Mouse (Mus musculus): ENCODE measurements around the gene Mpdu1. TPM values are rescaled to one million over a fixed set of nuclear protein-coding genes. Genes with fewer than 3 reads are reported as not detected.
A peak's percentile ranks its signal among the peaks of the same experiment; 100 is the strongest.

Gene Mpdu1
- polyA plus RNA-seq (2014; fragmentation: Nextera tagmentation; extraction: Ambion mirVana) = 16.5 and 35.1 TPM in 2 replicates

GRCm38 (mm10) chr11:69662213-69662966 is at the start of gene Mpdu1:
Mpdu1 (minus strand) TSS chr11:69662642.
- Histone ChIP-seq H3K4me2 (peak within 1 kb of the TSS; percentile 76), H3K36me3 (ENCODE audit: control insufficient read depth, insufficient read depth, low read length) (peaks cover 19% of the 10 kb centered on the region; the same call in 1 of the 2 replicates), H3K9me3 (replicated peaks; ENCODE audit: control insufficient read depth, low read length) (no peaks in the 10 kb centered on the region), H3K27ac (ENCODE audit: low read depth, low read length) (peak within 1 kb of the TSS; percentile 97), H3K4me1 (ENCODE audit: control insufficient read depth, insufficient read depth, low read length) (peaks cover 20% of the 10 kb centered on the region), H3K9ac (ENCODE audit: low read depth, low read length) (peak within 1 kb of the TSS; percentile 81), H3K27me3 (ENCODE audit: control insufficient read depth, insufficient read depth, low read length) (no peaks in the 10 kb centered on the region), H3K4me3 (ENCODE audit: low read depth, low read length) (peak within 1 kb of the TSS; percentile 56)
- peak; percentile 90 for ATAC-seq (replicated peaks; ENCODE audit: insufficient number of reproducible peaks, low FRiP score, low TSS enrichment)
- WGBS (ENCODE audit: insufficient replicate concordance) = under 1% methylated on average over 48 of the region's 48 CpGs

DNA sequence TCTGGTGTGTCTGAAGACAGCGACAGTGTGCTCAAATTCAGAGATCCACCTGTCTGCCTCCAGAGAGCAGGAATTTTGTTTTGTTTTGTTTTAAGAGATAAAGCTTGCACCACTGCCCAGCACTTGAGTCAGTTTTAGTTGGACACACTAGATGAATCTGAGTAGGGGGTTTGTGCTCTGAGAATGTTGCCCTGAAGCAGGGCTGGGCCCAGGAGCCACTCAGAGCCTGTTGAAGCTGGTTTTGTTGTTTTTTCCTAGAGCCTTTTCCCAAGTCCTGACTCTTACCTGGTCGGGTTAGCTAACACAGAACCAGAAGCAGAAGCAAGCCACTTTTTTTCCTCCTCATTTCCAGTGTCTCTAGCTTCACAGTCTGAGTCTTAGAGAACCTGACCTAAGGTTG is 48.6 kb upstream of the Mpdu1 start:
- no peaks in the 10 kb centered on the region for H3K36me3 ChIP-seq (ENCODE audit: control insufficient read depth, insufficient read depth, low read length)
- no peak overlapping the region for H3K4me3 ChIP-seq (ENCODE audit: low read depth, low read length)
- no peak overlapping the region for H3K27ac ChIP-seq (ENCODE audit: low read depth, low read length)
- no peak overlapping the region for H3K4me2 ChIP-seq
- ATAC-seq (replicated peaks; ENCODE audit: insufficient number of reproducible peaks, low FRiP score, low TSS enrichment) = no peak
- no peak overlapping the region for H3K9ac ChIP-seq (ENCODE audit: low read depth, low read length)
- H3K9me3 ChIP-seq (replicated peaks; ENCODE audit: control insufficient read depth, low read length) = no peaks in the 10 kb centered on the region
- 73% methylated on average over 2 of the region's 2 CpGs for WGBS (ENCODE audit: insufficient replicate concordance)
- peaks cover 10% of the 10 kb centered on the region for H3K4me1 ChIP-seq (ENCODE audit: control insufficient read depth, insufficient read depth, low read length)
- H3K27me3 ChIP-seq (ENCODE audit: control insufficient read depth, insufficient read depth, low read length) = no peaks in the 10 kb centered on the region

DNA sequence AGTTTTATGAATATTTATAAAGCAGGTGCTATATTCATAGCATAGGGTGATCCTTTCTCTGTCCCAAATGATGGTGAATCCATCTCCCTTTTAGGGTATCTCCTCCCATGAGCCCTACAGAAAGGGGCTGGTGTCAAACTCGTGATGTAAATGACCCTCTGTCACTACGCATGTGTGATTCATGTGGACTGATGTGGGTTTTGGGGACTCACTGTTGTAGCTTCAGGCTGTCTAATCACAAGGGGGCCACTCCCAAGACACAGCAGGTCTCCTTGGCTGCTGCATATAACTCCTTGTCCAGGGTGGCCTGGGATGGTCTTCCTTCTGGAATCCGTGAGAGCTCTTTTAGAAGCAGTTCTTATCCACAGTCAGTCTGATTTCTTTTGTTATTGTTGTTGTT is 48.0 kb upstream of the Mpdu1 start:
- ATAC-seq (replicated peaks; ENCODE audit: insufficient number of reproducible peaks, low FRiP score, low TSS enrichment) = no peak
- Histone ChIP-seq H3K9ac (ENCODE audit: low read depth, low read length) (no peak overlapping the region), H3K27me3 (ENCODE audit: control insufficient read depth, insufficient read depth, low read length) (no peaks in the 10 kb centered on the region), H3K4me3 (ENCODE audit: low read depth, low read length) (no peak overlapping the region), H3K4me2 (no peak overlapping the region), H3K9me3 (replicated peaks; ENCODE audit: control insufficient read depth, low read length) (no peaks in the 10 kb centered on the region), H3K27ac (ENCODE audit: low read depth, low read length) (no peak overlapping the region), H3K4me1 (ENCODE audit: control insufficient read depth, insufficient read depth, low read length) (peaks cover 4% of the 10 kb centered on the region; the same call in 1 of the 2 replicates), H3K36me3 (ENCODE audit: control insufficient read depth, insufficient read depth, low read length) (no peaks in the 10 kb centered on the region)
- WGBS (ENCODE audit: insufficient replicate concordance) = 79% methylated on average over 3 of the region's 3 CpGs

- H3K27ac ChIP-seq (ENCODE audit: low read depth, low read length) = no peak overlapping the region
- 47% methylated on average over 11 of the region's 11 CpGs for WGBS (ENCODE audit: insufficient replicate concordance)
- H3K27me3 ChIP-seq (ENCODE audit: control insufficient read depth, insufficient read depth, low read length) = no peaks in the 10 kb centered on the region
Observed at GRCm38 (mm10) chr11:69709554-69710446, 47.4 kb upstream of the Mpdu1 start.

DNA sequence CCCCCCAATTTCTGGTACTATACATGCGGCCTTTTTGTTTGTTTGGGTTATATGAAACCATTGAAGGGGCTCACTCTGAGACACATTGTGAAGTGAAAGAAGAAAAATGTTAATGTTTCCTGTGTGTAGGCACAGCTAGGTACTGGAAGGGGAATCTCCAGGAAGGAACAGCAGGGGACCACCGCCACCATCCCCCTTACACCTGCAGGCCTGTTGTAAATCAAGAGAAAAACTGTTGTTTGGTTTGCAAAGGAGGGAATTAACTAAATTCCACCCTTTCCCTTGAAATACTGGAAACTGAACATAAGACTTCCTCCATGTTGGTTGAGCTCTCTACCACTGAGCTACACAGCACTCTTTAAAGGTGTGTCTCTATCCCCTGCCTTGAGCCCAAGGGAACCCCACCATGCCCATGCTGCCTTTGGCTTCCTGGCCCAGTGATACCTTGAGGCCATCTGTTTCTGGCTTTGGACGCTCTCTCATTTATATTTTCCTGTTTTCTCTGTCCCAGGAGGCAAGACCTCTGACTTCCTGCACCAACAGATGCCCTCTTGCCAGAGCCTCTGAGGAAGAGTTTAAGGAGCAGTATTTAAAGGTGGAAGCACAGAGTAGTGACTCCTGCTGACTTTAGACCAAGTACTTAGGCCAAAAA is 46.3 kb upstream of the Mpdu1 start:
- no peak overlapping the region for H3K9ac ChIP-seq (ENCODE audit: low read depth, low read length)
- H3K27me3 ChIP-seq (ENCODE audit: control insufficient read depth, insufficient read depth, low read length) = no peaks in the 10 kb centered on the region
- no peak overlapping the region for H3K4me3 ChIP-seq (ENCODE audit: low read depth, low read length)
- no peaks in the 10 kb centered on the region for H3K9me3 ChIP-seq (replicated peaks; ENCODE audit: control insufficient read depth, low read length)
- ATAC-seq (replicated peaks; ENCODE audit: insufficient number of reproducible peaks, low FRiP score, low TSS enrichment) = no peak
- no peak overlapping the region for H3K27ac ChIP-seq (ENCODE audit: low read depth, low read length)
- 76% methylated on average over 3 of the region's 3 CpGs for WGBS (ENCODE audit: insufficient replicate concordance)
- H3K36me3 ChIP-seq (ENCODE audit: control insufficient read depth, insufficient read depth, low read length) = no peaks in the 10 kb centered on the region
- H3K4me1 ChIP-seq (ENCODE audit: control insufficient read depth, insufficient read depth, low read length) = 0 out of 2 replicates have a peak, but pooled peaks cover 3% of the 10 kb centered on the region
- H3K4me2 ChIP-seq = no peak overlapping the region

More at GRCm38 (mm10) chr11:69709554-69710446, 47.4 kb upstream of the Mpdu1 start:
- ATAC-seq (replicated peaks; ENCODE audit: insufficient number of reproducible peaks, low FRiP score, low TSS enrichment) = no peak
- Histone ChIP-seq H3K36me3 (ENCODE audit: control insufficient read depth, insufficient read depth, low read length) (no peaks in the 10 kb centered on the region), H3K4me2 (no peak overlapping the region), H3K9me3 (replicated peaks; ENCODE audit: control insufficient read depth, low read length) (no peaks in the 10 kb centered on the region), H3K9ac (ENCODE audit: low read depth, low read length) (no peak overlapping the region), H3K4me1 (ENCODE audit: control insufficient read depth, insufficient read depth, low read length) (0 out of 2 replicates have a peak, but pooled peaks cover 3% of the 10 kb centered on the region), H3K4me3 (ENCODE audit: low read depth, low read length) (no peak overlapping the region)

DNA sequence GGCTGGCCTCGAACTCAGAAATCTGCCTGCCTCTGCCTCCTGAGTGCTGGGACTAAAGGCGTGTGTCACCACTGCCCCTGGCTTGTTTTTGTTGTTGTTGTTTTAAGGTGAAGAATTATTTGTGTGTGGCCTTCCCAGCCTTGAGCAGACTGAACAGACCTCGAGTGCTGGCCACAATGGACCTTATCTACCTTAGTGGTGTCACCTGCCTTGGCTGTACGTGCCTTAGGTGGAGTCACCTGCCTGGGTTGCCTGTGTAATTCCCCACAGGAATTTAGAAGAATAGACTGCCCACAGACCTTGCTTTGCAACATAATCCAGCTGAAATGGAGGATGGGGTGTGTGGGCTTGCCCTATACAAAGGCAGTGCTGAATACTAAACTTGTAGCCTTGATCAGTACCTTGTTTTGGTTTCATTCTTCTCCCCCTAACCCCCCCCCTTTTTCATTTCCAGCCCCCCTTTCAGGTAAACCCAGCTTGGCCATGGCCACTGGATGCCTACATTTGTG is 45.5 kb upstream of the Mpdu1 start:
- ATAC-seq (replicated peaks; ENCODE audit: insufficient number of reproducible peaks, low FRiP score, low TSS enrichment) = no peak
- H3K27ac ChIP-seq (ENCODE audit: low read depth, low read length) = no peak overlapping the region
- H3K4me3 ChIP-seq (ENCODE audit: low read depth, low read length) = no peak overlapping the region
- WGBS (ENCODE audit: insufficient replicate concordance) = 87% methylated on average over 4 of the region's 4 CpGs
- no peaks in the 10 kb centered on the region for H3K27me3 ChIP-seq (ENCODE audit: control insufficient read depth, insufficient read depth, low read length)
- H3K9ac ChIP-seq (ENCODE audit: low read depth, low read length) = no peak overlapping the region
- no peak overlapping the region for H3K4me2 ChIP-seq
- H3K9me3 ChIP-seq (replicated peaks; ENCODE audit: control insufficient read depth, low read length) = no peaks in the 10 kb centered on the region
- 0 out of 2 replicates have a peak, but pooled peaks cover 3% of the 10 kb centered on the region for H3K4me1 ChIP-seq (ENCODE audit: control insufficient read depth, insufficient read depth, low read length)
- no peaks in the 10 kb centered on the region for H3K36me3 ChIP-seq (ENCODE audit: control insufficient read depth, insufficient read depth, low read length)

DNA sequence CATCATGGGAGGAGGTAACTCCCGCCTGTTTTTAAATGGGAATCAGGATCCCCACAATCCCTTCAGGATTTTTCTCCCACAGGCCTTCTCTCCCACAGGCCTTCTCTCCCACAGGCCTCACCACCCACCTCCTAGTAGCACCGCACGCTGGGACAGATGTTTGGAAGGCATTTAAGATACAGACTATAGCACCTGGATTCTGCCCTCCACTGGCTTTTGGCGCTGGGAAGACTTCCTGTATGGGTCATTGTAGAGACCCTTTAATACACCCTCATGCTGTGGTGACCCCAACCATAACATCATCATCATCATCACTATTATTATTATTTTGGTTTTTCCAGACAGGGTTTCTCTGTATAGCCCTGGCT is 45.0 kb upstream of the Mpdu1 start:
- no peaks in the 10 kb centered on the region for H3K27me3 ChIP-seq (ENCODE audit: control insufficient read depth, insufficient read depth, low read length)
- H3K36me3 ChIP-seq (ENCODE audit: control insufficient read depth, insufficient read depth, low read length) = no peaks in the 10 kb centered on the region
- H3K4me2 ChIP-seq = no peak overlapping the region
- no peaks in the 10 kb centered on the region for H3K9me3 ChIP-seq (replicated peaks; ENCODE audit: control insufficient read depth, low read length)
- 78% methylated on average over 4 of the region's 4 CpGs for WGBS (ENCODE audit: insufficient replicate concordance)
- no peak for ATAC-seq (replicated peaks; ENCODE audit: insufficient number of reproducible peaks, low FRiP score, low TSS enrichment)
- H3K9ac ChIP-seq (ENCODE audit: low read depth, low read length) = no peak overlapping the region
- no peak overlapping the region for H3K27ac ChIP-seq (ENCODE audit: low read depth, low read length)
- H3K4me3 ChIP-seq (ENCODE audit: low read depth, low read length) = no peak overlapping the region
- H3K4me1 ChIP-seq (ENCODE audit: control insufficient read depth, insufficient read depth, low read length) = 0 out of 2 replicates have a peak, but pooled peaks cover 3% of the 10 kb centered on the region

All from heart, embryonic 11.5 days (tissue).